Mouse (Mus musculus): ENCODE measurements around the gene Gemin6.

DNA sequence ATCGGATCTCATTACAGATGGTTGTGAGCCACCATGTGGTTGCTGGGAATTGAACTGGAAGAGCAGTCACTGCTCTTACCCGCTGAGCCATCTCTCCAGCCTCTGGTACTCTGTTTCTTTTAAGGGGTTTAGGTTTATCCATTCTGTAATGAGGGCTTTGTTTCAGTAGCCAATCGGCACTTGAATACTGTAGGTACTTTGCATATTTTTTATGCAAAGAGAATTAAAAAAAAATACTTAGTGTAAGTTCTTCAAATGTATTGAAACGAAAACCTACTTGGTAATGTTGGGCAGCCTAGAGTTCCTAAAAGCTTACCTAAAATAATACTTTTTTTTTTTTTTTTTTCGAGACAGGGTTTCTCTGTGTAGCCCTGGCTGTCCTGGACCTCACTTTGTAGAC lies 13.2 kb downstream of the Gemin6 start:
- TF ChIP-seq CTCF (IDR thresholded peaks at IDR 0.05; ENCODE audit: low read depth) (no peak), EP300 (IDR thresholded peaks at IDR 0.05; ENCODE audit: low read depth) (no peak)
